Mouse (Mus musculus) thymus, postnatal 4 days (tissue): ENCODE data around the gene Sh2b3.

Experiments
- DNase-seq: peaks from one replicate; pipeline ENCODE4 v3.0.0; 2021

Sh2b3 gene

GRCm38 (mm10) chr5:121782467-121782866, 55.0 kb downstream of the Sh2b3 start:
- no peak for DNase-seq

GRCm38 (mm10) chr5:121780180-121780579, 57.3 kb downstream of the Sh2b3 start:
- DNase-seq = no peak

- no peak for DNase-seq
These were observed 58.8 kb downstream of the Sh2b3 start for GRCm38 (mm10) chr5:121778485-121779119.

- DNase-seq = no peak
These were observed 65.8 kb downstream of the Sh2b3 start for GRCm38 (mm10) chr5:121771611-121772010.

GRCm38 (mm10) chr5:121769827-121770226, 67.6 kb downstream of the Sh2b3 start:
- DNase-seq = no peak

- no peak for DNase-seq
These were observed 69.9 kb downstream of the Sh2b3 start for GRCm38 (mm10) chr5:121767564-121767963.

- peak; percentile 49 for DNase-seq
These were observed 71.2 kb downstream of the Sh2b3 start for GRCm38 (mm10) chr5:121766038-121766773.
